Mouse (Mus musculus) intestine, postnatal 0 days (tissue): Measurements from ENCODE around the gene Ssmem1. TPM values are rescaled to one million over a fixed set of nuclear protein-coding genes. Genes with fewer than 3 reads are reported as not detected.

ENCODE experiments used
- ATAC-seq: fragments of 200-750 bp; cut with Nextera tagmentation; 2 replicates; pipeline ENCODE4 v1.8.0; 2017; ENCODE audit warnings: mild to moderate bottlenecking, moderate TSS enrichment, moderate library complexity
- H3K27ac ChIP-seq: fragments of 300-500 bp; sonication (generic); 2 replicates; pipeline ENCODE4 v1.5.1; 2014; ENCODE audit warnings: mild to moderate bottlenecking, low read depth, low read length, moderate library complexity
- H3K27me3 ChIP-seq: fragments of 300-500 bp; sonication (generic); replicated peaks from 2 replicates; pipeline ENCODE4 v1.6.1; 2014; ENCODE audit warnings: low read length, mixed read lengths; ENCODE audit not compliant: control insufficient read depth, insufficient read depth
- H3K36me3 ChIP-seq: fragments of 300-500 bp; sonication (generic); 2 replicates; pipeline ENCODE4 v1.6.1; 2014; ENCODE audit warnings: mild to moderate bottlenecking, moderate library complexity; ENCODE audit not compliant: control insufficient read depth, insufficient read depth
- H3K4me1 ChIP-seq: fragments of 300-500 bp; sonication (generic); replicated peaks from 2 replicates; pipeline ENCODE4 v1.6.1; 2014; ENCODE audit warnings: antibody characterized with exemption, low read length, mixed read lengths; ENCODE audit not compliant: control insufficient read depth, insufficient read depth
- H3K4me2 ChIP-seq: fragments of 300-500 bp; sonication (generic); replicated peaks from 2 replicates; pipeline ENCODE4 v1.6.1; 2014; ENCODE audit warnings: low read depth, mild to moderate bottlenecking, moderate library complexity
- H3K4me3 ChIP-seq: fragments of 300-500 bp; sonication (generic); 2 replicates; pipeline ENCODE4 v1.5.1; 2014; ENCODE audit warnings: low read depth, low read length
- H3K9ac ChIP-seq: fragments of 300-500 bp; sonication (generic); 2 replicates; pipeline ENCODE4 v1.6.1; 2014; ENCODE audit warnings: mild to moderate bottlenecking, low read depth, low read length
- H3K9me3 ChIP-seq: fragments of 300-500 bp; sonication (generic); 2 replicates; pipeline ENCODE4 v1.6.1; 2016; ENCODE audit warnings: mixed run types; ENCODE audit not compliant: control insufficient read depth
- CTCF ChIP-seq: sonication (generic); IDR thresholded peaks from 2 replicates; pipeline ENCODE4 v1.5.1; 2016; ENCODE audit warnings: low read depth, mild to moderate bottlenecking, control low read depth, antibody characterized with exemption, moderate library complexity
- WGBS: fragments of 180-500 bp; shearing (Covaris S2); extraction: QIAGEN DNeasy Blood & Tissue Kit; methylation state at CpG from one replicate; pipeline ENCODE4 v1.1.7; 2014; 5-methylcytosine and 5-hydroxymethylcytosine counted together
- polyA plus RNA-seq: library from polyadenylated mRNA; unstranded; fragments of >200 nt; fragmentation: Nextera tagmentation; extraction: Ambion mirVana; gene quantifications from 2 replicates; pipeline ENCODE4 v1.2.1, GENCODE M21; 2015

Ssmem1 gene
- polyA plus RNA-seq, 1 experiment from 2014 or later, result not detected

- TF ChIP-seq CTCF, result no peak
- no peak for ATAC-seq
- Histone ChIP-seq H3K4me1 (0 out of 2 replicates have a peak, but pooled peaks cover 3% of the 10 kb centered on the region), H3K9ac (no peak overlapping the region), H3K9me3 (no peaks in the 10 kb centered on the region), H3K27me3 (no peaks in the 10 kb centered on the region), H3K4me2 (no peak overlapping the region), H3K27ac (no peak overlapping the region), H3K4me3 (no peak overlapping the region), H3K36me3 (no peaks in the 10 kb centered on the region)
Measured at GRCm38 (mm10) chr6:30551193-30551515, 41.5 kb downstream of the Ssmem1 start.

GRCm38 (mm10) chr6:30551644-30552580, 42.3 kb downstream of the Ssmem1 start:
- H3K9ac ChIP-seq, result no peak overlapping the region
- 38% methylated on average over 23 of the region's 23 CpGs for WGBS
- ATAC-seq, result no peak
- 0 out of 2 replicates have a peak, but pooled peaks cover 3% of the 10 kb centered on the region for H3K4me1 ChIP-seq
- no peak overlapping the region for H3K27ac ChIP-seq
- H3K27me3 ChIP-seq, result no peaks in the 10 kb centered on the region
- TF ChIP-seq CTCF, result peak; percentile 46
- H3K36me3 ChIP-seq, result no peaks in the 10 kb centered on the region
- 0 out of 2 replicates have a peak overlapping the region, but pooled peaks have one; percentile 9 for H3K4me2 ChIP-seq
- no peak overlapping the region for H3K4me3 ChIP-seq
- H3K9me3 ChIP-seq, result no peaks in the 10 kb centered on the region

- 0 out of 2 replicates have a peak, but pooled peaks cover 3% of the 10 kb centered on the region for H3K4me1 ChIP-seq
- H3K27ac ChIP-seq, result no peak overlapping the region
- 64% methylated on average over 6 of the region's 6 CpGs for WGBS
- H3K36me3 ChIP-seq, result no peaks in the 10 kb centered on the region
- no peak overlapping the region for H3K4me2 ChIP-seq
- no peaks in the 10 kb centered on the region for H3K9me3 ChIP-seq
- ATAC-seq, result no peak
- no peak overlapping the region for H3K4me3 ChIP-seq
- no peak overlapping the region for H3K9ac ChIP-seq
- H3K27me3 ChIP-seq, result no peaks in the 10 kb centered on the region
- no peak for TF ChIP-seq CTCF
Measured at GRCm38 (mm10) chr6:30552628-30553027, 43.0 kb downstream of the Ssmem1 start.

- Histone ChIP-seq H3K27me3 (no peaks in the 10 kb centered on the region), H3K9ac (no peak overlapping the region), H3K4me1 (no peaks in the 10 kb centered on the region), H3K9me3 (no peaks in the 10 kb centered on the region), H3K4me3 (no peak overlapping the region), H3K4me2 (no peak overlapping the region), H3K27ac (no peak overlapping the region), H3K36me3 (no peaks in the 10 kb centered on the region)
- TF ChIP-seq CTCF, result no peak
- ATAC-seq, result no peak
- 77% methylated on average over 7 of the region's 7 CpGs for WGBS
Measured at GRCm38 (mm10) chr6:30553381-30554010, 43.8 kb downstream of the Ssmem1 start.

GRCm38 (mm10) chr6:30554092-30554491, 44.4 kb downstream of the Ssmem1 start:
- no peaks in the 10 kb centered on the region for H3K27me3 ChIP-seq
- no peak for TF ChIP-seq CTCF
- H3K9ac ChIP-seq, result no peak overlapping the region
- no peaks in the 10 kb centered on the region for H3K4me1 ChIP-seq
- no peak overlapping the region for H3K27ac ChIP-seq
- H3K9me3 ChIP-seq, result no peaks in the 10 kb centered on the region
- H3K4me2 ChIP-seq, result no peak overlapping the region
- 90% methylated on average over 5 of the region's 5 CpGs for WGBS
- no peaks in the 10 kb centered on the region for H3K36me3 ChIP-seq
- H3K4me3 ChIP-seq, result no peak overlapping the region
- ATAC-seq, result no peak

- Histone ChIP-seq H3K4me1 (no peaks in the 10 kb centered on the region), H3K27ac (no peak overlapping the region), H3K36me3 (no peaks in the 10 kb centered on the region), H3K27me3 (no peaks in the 10 kb centered on the region), H3K4me2 (no peak overlapping the region), H3K9me3 (no peaks in the 10 kb centered on the region), H3K9ac (no peak overlapping the region), H3K4me3 (no peak overlapping the region)
- no peak for ATAC-seq
- no peak for TF ChIP-seq CTCF
- 96% methylated on average over 5 of the region's 5 CpGs for WGBS
Measured at GRCm38 (mm10) chr6:30554621-30555170, 45.0 kb downstream of the Ssmem1 start.
